Mouse (Mus musculus) small intestine, adult 2 months (tissue): ENCODE data around the gene Tmem45b. TPM values are rescaled to one million over a fixed set of nuclear protein-coding genes. Genes with fewer than 3 reads are reported as not detected.

ENCODE experiments used
- H3K27ac ChIP-seq: fragments of 200-500 bp; 2 replicates; pipeline ENCODE4 v1.5.1; 2012; ENCODE audit warnings: low read depth, low read length, control low read depth, inconsistent platforms; ENCODE audit not compliant: insufficient read depth
- H3K27me3 ChIP-seq: fragments of 200-500 bp; 2 replicates; pipeline ENCODE4 v1.6.1; 2012; ENCODE audit warnings: mild to moderate bottlenecking, moderate library complexity, low read length, inconsistent platforms; ENCODE audit not compliant: control insufficient read depth, insufficient read depth
- H3K36me3 ChIP-seq: fragments of 200-500 bp; 2 replicates; pipeline ENCODE4 v1.6.1; 2012; ENCODE audit warnings: mild to moderate bottlenecking, low read length, control low read depth, inconsistent platforms; ENCODE audit not compliant: control insufficient read depth, insufficient read depth
- H3K4me1 ChIP-seq: fragments of 200-500 bp; 2 replicates; pipeline ENCODE4 v1.6.1; 2012; ENCODE audit warnings: low read length, inconsistent platforms, mixed read lengths; ENCODE audit not compliant: control insufficient read depth, insufficient read depth, insufficient read length
- H3K4me3 ChIP-seq: fragments of 200-500 bp; 2 replicates; pipeline ENCODE4 v1.5.1; 2012; ENCODE audit warnings: low read depth, mild to moderate bottlenecking, control low read depth, inconsistent platforms, low read length, moderate library complexity
- CTCF ChIP-seq: fragments of 200-500 bp; IDR thresholded peaks from 2 replicates; pipeline ENCODE4 v1.5.1; 2012; ENCODE audit warnings: low read depth, mild to moderate bottlenecking, control low read depth, inconsistent platforms, low read length, moderate library complexity, mixed read lengths; ENCODE audit not compliant: insufficient replicate concordance, insufficient read length; ENCODE audit errors: extremely low read depth
- POLR2A ChIP-seq: fragments of 200-500 bp; IDR thresholded peaks from 2 replicates; pipeline ENCODE4 v1.6.1; 2012; ENCODE audit warnings: low read depth, mild to moderate bottlenecking, control low read depth, inconsistent platforms, low read length, moderate library complexity
- WGBS: fragments of 180-500 bp; shearing (Covaris S2); methylation state at CpG from one replicate; pipeline ENCODE4 v1.1.7; 2018; 5-methylcytosine and 5-hydroxymethylcytosine counted together
- polyA plus RNA-seq: library from polyadenylated mRNA; depleted of rRNA; stranded (reverse); fragments of >200 nt; gene quantifications from 2 replicates; pipeline ENCODE4 v1.2.3, GENCODE M21; 2012

Tmem45b gene
- polyA plus RNA-seq, 1 experiment: 335 TPM

DNA sequence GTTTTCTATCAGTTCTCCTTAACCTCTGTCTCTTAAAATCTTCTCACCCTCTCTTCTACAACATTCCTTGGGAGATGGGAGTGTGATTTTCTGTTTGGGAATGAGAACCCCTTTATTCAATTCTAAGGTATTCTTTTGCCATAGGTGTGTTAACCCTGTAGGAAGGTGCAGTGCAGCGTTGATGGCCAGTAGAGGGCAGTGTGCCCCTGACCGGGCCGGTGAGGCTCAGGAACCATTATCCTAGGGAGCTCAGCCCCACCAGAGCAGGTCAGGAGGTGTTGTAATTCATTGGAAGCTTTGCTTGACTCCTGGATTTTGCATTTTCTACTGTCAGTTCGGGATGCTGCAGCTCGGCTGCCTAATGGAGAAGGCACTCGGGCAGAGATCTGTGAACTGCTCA is 59.0 kb downstream of the Tmem45b start:
- Histone ChIP-seq H3K4me3 (no peak overlapping the region), H3K36me3 (peaks cover 72% of the 10 kb centered on the region), H3K27ac (no peak overlapping the region), H3K27me3 (no peaks in the 10 kb centered on the region), H3K4me1 (no peaks in the 10 kb centered on the region)
- TF ChIP-seq CTCF: peak; percentile 90; the same call in 1 of the 2 replicates
- TF ChIP-seq POLR2A: no peak
- WGBS: 41% methylated on average over 6 of the region's 6 CpGs

DNA sequence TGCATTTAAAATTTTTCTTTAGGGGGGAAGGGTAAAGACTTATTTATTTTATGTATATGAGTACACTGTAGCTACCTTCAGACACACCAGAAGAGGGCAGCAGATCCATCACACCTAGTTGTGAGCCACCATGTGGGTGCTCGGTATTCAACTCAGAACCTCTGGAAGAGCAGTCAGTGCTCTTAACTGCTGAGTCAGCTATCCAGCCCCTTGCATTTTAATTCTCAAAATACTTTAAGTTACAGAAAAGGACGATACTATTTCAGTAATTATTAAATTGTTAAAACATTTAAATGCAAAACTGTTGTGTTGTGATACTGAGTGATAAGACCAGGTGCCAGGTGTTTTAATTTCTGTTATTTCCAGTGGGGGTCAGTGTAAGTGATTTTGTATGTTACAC is 60.0 kb downstream of the Tmem45b start:
- H3K27ac ChIP-seq: no peak overlapping the region
- TF ChIP-seq POLR2A (no peak), CTCF (no peak)
- H3K4me3 ChIP-seq: no peak overlapping the region
- no peaks in the 10 kb centered on the region for H3K27me3 ChIP-seq
- H3K4me1 ChIP-seq: no peaks in the 10 kb centered on the region
- 75% methylated on average over 2 of the region's 2 CpGs for WGBS
- H3K36me3 ChIP-seq: peaks cover 67% of the 10 kb centered on the region

DNA sequence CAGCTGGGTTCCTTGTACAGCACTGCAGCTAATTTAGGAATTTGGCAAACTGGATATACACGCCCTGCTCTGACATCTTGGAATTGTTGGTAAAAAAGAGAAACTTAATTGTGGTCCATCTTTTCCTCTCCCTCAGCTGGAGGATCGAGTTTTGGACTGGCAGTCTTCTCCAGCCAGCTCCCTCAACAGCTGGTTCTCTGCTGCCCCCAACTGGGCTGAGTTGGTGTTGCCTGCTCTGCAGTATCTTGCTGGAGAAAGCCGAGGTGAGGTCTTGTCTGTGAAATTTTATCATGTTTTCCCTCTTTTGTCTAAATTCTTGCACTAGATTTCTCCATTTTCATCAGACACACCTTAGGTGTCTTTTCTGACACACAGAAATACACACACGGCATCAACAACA is 63.8 kb downstream of the Tmem45b start:
- no peak overlapping the region for H3K4me3 ChIP-seq
- TF ChIP-seq POLR2A (no peak), CTCF (peak; percentile 91; the same call in 1 of the 2 replicates)
- WGBS: 43% methylated on average over 4 of the region's 4 CpGs
- H3K4me1 ChIP-seq: no peaks in the 10 kb centered on the region
- peaks cover 78% of the 10 kb centered on the region for H3K36me3 ChIP-seq
- no peak overlapping the region for H3K27ac ChIP-seq
- no peaks in the 10 kb centered on the region for H3K27me3 ChIP-seq

DNA sequence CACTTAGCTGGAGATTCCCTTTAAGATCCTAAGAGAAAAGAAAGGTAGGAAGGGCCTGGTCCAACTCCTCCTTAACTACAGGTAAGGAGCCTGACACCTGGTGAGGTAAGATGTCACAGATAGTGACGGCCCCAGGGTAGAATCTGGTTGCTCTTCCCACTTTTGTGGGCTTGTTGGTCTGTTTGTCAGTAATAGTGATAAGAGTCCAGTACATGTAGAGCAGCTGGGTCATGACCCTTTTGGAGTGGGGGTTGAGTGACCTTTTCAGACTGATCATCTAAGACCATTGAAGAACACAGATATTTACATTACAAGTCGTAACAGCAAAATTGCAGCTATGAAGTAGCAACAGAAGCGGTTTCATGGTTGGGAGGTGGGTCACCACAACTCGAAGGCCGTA is 77.1 kb downstream of the Tmem45b start:
- 77% methylated on average over 5 of the region's 5 CpGs for WGBS
- TF ChIP-seq CTCF (no peak), POLR2A (no peak)
- Histone ChIP-seq H3K4me1 (peaks cover 7% of the 10 kb centered on the region), H3K4me3 (no peak overlapping the region), H3K27ac (no peak overlapping the region), H3K27me3 (no peaks in the 10 kb centered on the region), H3K36me3 (peaks cover 12% of the 10 kb centered on the region)

DNA sequence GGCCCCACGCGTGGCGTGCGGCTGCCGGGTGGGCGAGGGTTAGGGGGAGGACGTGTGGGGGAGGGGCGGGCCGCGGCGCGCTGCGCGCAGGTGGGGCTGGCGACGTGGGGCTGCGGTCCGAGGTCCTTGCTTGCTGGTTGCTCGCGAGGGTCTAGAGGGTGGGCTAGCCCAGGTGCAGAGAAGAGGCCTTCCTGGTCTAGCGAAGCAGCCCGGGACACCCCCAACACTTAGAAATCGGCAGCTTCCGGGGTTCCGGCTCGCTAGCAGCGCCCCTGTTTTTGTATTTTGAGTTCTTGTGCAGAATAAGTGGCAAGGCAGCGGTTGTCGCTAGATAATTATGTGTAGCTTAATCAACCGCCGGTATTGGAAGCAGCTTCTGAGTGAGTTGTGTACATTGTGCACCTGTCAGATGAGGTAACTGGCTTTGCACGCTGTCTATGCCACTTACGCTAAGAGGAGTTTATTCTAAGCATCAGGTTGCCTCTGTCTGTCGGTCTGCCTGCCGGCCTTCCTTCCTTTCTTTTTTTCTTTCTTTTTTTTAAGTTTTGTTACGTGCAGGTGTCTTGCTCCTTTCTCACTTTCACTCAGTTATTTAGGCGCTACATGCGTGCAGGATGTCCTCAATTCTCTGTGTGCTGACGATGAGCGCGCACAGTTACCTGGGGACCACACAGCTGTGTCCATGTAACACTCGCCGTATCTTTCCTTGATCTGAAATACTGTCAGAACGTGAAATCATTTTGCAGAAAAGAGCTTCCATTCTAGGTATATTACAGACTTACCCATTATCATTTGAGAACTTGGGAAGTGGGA is 77.7 kb downstream of the Tmem45b start:
- H3K27ac ChIP-seq: no peak overlapping the region
- 3% methylated on average over 44 of the region's 44 CpGs for WGBS
- TF ChIP-seq CTCF (no peak), POLR2A (no peak)
- H3K36me3 ChIP-seq: peaks cover 7% of the 10 kb centered on the region
- no peaks in the 10 kb centered on the region for H3K27me3 ChIP-seq
- H3K4me1 ChIP-seq: peaks cover 7% of the 10 kb centered on the region
- peak overlapping the region; percentile 97 for H3K4me3 ChIP-seq

DNA sequence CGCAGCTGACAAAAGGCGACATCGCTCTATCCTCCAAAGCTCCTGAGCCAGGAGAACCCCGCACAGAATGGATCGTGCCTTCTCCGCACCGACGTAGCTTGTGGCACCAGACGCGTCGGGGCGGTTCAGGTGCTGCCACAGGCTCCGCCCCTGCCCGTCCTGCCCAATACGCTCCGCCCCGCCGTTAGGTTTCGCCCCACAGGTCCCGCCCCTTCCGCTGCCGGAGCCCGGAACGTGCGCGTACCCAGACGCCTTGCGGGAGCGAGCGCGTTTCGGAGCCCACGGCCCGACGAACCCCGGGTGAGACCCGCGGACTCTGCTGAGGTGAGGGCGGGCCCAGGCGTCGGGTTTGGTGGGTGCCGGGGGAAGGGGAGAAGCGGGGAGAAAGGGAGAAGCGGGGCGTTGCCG is 78.3 kb downstream of the Tmem45b start, which contains the start of gene Nfrkb:
Nfrkb (plus strand) TSS at position 246 of the 408 bp plus-strand sequence.
- no peaks in the 10 kb centered on the region for H3K27me3 ChIP-seq
- peaks cover 7% of the 10 kb centered on the region for H3K4me1 ChIP-seq
- peak within 1 kb of the TSS; percentile 97 for H3K4me3 ChIP-seq
- TF ChIP-seq CTCF (no peak), POLR2A (peak; percentile 73)
- H3K27ac ChIP-seq: no peak within 1 kb of the TSS
- H3K36me3 ChIP-seq: peaks cover 5% of the 10 kb centered on the region
- WGBS: under 1% methylated on average over 46 of the region's 46 CpGs

DNA sequence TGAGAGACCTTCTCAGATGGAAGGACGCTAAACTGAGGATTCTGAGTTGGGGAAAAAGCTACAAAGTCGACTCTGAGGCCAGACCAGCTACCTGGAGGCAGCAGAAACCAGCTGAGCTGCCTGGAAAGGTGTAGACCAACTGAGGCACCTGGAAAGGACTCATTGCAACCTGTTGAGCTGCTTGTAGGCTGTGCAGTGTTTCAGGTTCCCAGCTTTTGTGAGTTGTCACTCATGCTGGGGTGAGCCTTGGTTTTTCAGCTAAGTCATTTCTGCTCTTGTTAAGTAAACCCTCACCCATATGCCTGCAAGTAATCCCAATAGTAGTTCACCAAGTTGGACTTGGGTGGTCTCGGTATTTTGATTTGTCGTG is 78.8 kb downstream of the Tmem45b start:
- Histone ChIP-seq H3K4me3 (peak overlapping the region; percentile 97), H3K27me3 (no peaks in the 10 kb centered on the region), H3K36me3 (peaks cover 3% of the 10 kb centered on the region), H3K4me1 (peaks cover 7% of the 10 kb centered on the region), H3K27ac (no peak overlapping the region)
- WGBS: 21% methylated on average over 4 of the region's 4 CpGs
- TF ChIP-seq POLR2A (no peak), CTCF (no peak)
